Mouse (Mus musculus) bone marrow, adult 2 months (tissue): ENCODE results near the gene Alpi.

Experiments
- CTCF ChIP-seq: fragments of 200-500 bp; IDR thresholded peaks from 2 replicates; pipeline ENCODE4 v1.5.1; 2011; ENCODE audit warnings: low read length, control low read depth; ENCODE audit not compliant: control insufficient read depth, insufficient read depth
- POLR2A ChIP-seq: fragments of 200-500 bp; IDR thresholded peaks from 2 replicates; pipeline ENCODE4 v1.6.1; 2011; ENCODE audit warnings: low read depth, mild to moderate bottlenecking, control low read depth, low read length, borderline replicate concordance; ENCODE audit not compliant: control insufficient read depth

- TF ChIP-seq POLR2A: no peak
- no peak for TF ChIP-seq CTCF
Measured at GRCm38 (mm10) chr1:87060913-87061312, 40.5 kb downstream of the Alpi start.
